Mouse (Mus musculus) forebrain, embryonic 14.5 days (tissue): Measurements from ENCODE around the gene Akr1e1. TPM values are rescaled to one million over a fixed set of nuclear protein-coding genes. Genes with fewer than 3 reads are reported as not detected.

Experiments
- ATAC-seq: fragments of 200-750 bp; cut with Nextera tagmentation; 2 replicates; pipeline ENCODE4 v1.8.0; 2017; ENCODE audit warnings: mild to moderate bottlenecking, moderate library complexity
- DNase-seq: peaks from one replicate; pipeline ENCODE4 v3.0.0-alpha.2; 2015; ENCODE audit warnings: low spot score
- H3K27ac ChIP-seq: fragments of 300-500 bp; sonication (generic); 2 replicates; pipeline ENCODE4 v1.5.1; 2014; ENCODE audit warnings: low read depth, mild to moderate bottlenecking, control low read depth, low read length, moderate library complexity
- H3K27me3 ChIP-seq: fragments of 300-500 bp; sonication (generic); replicated peaks from 2 replicates; pipeline ENCODE4 v1.6.1; 2014; ENCODE audit warnings: low read length, control low read depth, mixed read lengths; ENCODE audit not compliant: control insufficient read depth, insufficient read depth
- H3K36me3 ChIP-seq: fragments of 300-500 bp; sonication (generic); 2 replicates; pipeline ENCODE4 v1.6.1; 2014; ENCODE audit warnings: low read length, control low read depth; ENCODE audit not compliant: control insufficient read depth, insufficient read depth
- H3K4me1 ChIP-seq: fragments of 300-500 bp; sonication (generic); 2 replicates; pipeline ENCODE4 v1.6.1; 2014; ENCODE audit warnings: antibody characterized with exemption, low read length, control low read depth; ENCODE audit not compliant: control insufficient read depth, insufficient read depth
- H3K4me2 ChIP-seq: fragments of 300-500 bp; sonication (generic); 2 replicates; pipeline ENCODE4 v1.6.1; 2014; ENCODE audit warnings: mild to moderate bottlenecking, control low read depth, low read length
- H3K4me3 ChIP-seq: fragments of 300-500 bp; sonication (generic); 2 replicates; pipeline ENCODE4 v1.5.1; 2014; ENCODE audit warnings: low read depth, low read length, control low read depth
- H3K9ac ChIP-seq: fragments of 300-500 bp; sonication (generic); 2 replicates; pipeline ENCODE4 v1.6.1; 2014; ENCODE audit warnings: mild to moderate bottlenecking, low read length, control low read depth, moderate library complexity
- H3K9me3 ChIP-seq: fragments of 300-500 bp; sonication (generic); replicated peaks from 2 replicates; pipeline ENCODE4 v1.6.1; 2016; ENCODE audit warnings: low read length, control low read depth, mixed read lengths; ENCODE audit not compliant: control insufficient read depth
- WGBS: fragments of 180-500 bp; shearing (Covaris S2); extraction: QIAGEN DNeasy Blood & Tissue Kit; methylation state at CpG from one replicate; pipeline ENCODE4 v1.1.7; 2014; 5-methylcytosine and 5-hydroxymethylcytosine counted together
- polyA plus RNA-seq: library from polyadenylated mRNA; unstranded; fragments of >200 nt; fragmentation: Nextera tagmentation; extraction: Ambion mirVana; gene quantifications from 2 replicates; pipeline ENCODE4 v1.2.1, GENCODE M21; 2014

The Akr1e1 gene
- polyA plus RNA-seq, 1 experiment from 2014 or later, result 53.2 TPM

DNA sequence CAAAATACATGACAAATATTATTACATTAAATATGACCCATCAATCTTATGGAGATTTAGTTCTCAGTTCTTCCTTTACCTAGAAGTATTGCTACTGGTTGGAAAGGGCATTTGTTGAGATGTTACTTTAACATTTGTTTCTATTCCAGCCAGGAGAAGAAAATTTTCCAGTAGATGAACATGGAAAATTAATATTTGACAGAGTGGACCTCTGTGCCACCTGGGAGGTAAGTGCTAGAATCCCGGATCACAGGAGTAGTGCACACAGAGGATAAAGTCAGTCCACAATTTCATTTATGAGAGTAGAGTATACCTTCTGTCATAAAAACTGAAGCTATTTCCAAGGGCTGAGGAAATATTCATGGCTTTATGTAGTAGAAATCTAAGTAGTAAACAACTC is 32.1 kb downstream of the Akr1e1 start:
- no peak for ATAC-seq
- no peaks in the 10 kb centered on the region for H3K27me3 ChIP-seq
- DNase-seq, result no peak
- no peaks in the 10 kb centered on the region for H3K4me1 ChIP-seq
- H3K27ac ChIP-seq, result no peak overlapping the region
- no peak overlapping the region for H3K9ac ChIP-seq
- WGBS, result 94% methylated on average over 1 of the region's 1 CpGs
- no peak overlapping the region for H3K4me2 ChIP-seq
- no peaks in the 10 kb centered on the region for H3K36me3 ChIP-seq
- no peaks in the 10 kb centered on the region for H3K9me3 ChIP-seq
- H3K4me3 ChIP-seq, result no peak overlapping the region

DNA sequence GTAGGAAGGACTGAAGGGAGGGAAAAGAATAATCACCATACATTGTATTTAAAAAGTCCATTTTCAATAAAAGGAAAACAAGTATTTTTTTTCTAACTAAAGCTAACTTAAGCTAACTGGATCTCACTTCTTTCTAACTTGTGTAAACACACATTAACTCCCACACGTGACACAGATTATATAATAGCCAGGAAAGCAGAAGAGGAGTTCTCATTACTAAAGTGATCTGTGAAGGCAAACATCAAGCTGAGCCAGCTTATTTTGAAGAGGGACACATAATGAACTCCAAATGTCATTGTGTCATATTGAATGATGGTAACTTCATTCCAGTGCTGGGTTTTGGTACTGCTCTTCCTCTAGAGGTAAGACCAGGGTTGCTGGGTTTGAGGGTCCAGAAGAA is 35.1 kb downstream of the Akr1e1 start, which contains the start of gene Akr1c21:
Gene Akr1c21 (plus strand): TSS at position 205 of the 400 bp plus-strand sequence.
- Histone ChIP-seq H3K9me3 (no peaks in the 10 kb centered on the region), H3K4me1 (no peaks in the 10 kb centered on the region), H3K27ac (no peak within 1 kb of the TSS), H3K27me3 (no peaks in the 10 kb centered on the region), H3K4me3 (no peak within 1 kb of the TSS), H3K4me2 (no peak within 1 kb of the TSS), H3K36me3 (no peaks in the 10 kb centered on the region), H3K9ac (no peak within 1 kb of the TSS)
- ATAC-seq (no peak), DNase-seq (no peak)
- 72% methylated on average over 1 of the region's 1 CpGs for WGBS

DNA sequence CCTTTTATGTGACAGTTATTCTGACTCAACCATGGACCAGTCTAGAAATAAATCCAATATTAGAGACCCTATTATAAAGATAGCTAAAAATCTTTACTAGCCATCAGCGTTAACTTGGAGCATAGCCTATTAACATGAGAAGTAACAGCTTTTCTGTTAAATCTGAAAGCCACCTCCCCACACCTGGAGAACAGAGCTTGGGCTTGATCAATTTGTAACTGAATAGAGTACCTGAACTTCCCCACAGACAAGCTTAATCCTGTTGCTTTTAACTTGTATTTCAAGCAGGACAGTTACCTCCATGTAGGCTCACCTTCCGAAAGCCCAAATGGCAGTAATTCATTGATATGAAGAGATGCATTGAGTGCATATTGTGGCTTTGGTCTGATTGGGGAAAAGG is 43.0 kb downstream of the Akr1e1 start:
- Histone ChIP-seq H3K4me2 (no peak overlapping the region), H3K36me3 (no peaks in the 10 kb centered on the region), H3K4me1 (no peaks in the 10 kb centered on the region), H3K4me3 (no peak overlapping the region), H3K27me3 (no peaks in the 10 kb centered on the region), H3K9ac (no peak overlapping the region), H3K27ac (no peak overlapping the region), H3K9me3 (no peaks in the 10 kb centered on the region)
- ATAC-seq (no peak), DNase-seq (no peak)
- 86% methylated on average over 2 of the region's 2 CpGs for WGBS

DNA sequence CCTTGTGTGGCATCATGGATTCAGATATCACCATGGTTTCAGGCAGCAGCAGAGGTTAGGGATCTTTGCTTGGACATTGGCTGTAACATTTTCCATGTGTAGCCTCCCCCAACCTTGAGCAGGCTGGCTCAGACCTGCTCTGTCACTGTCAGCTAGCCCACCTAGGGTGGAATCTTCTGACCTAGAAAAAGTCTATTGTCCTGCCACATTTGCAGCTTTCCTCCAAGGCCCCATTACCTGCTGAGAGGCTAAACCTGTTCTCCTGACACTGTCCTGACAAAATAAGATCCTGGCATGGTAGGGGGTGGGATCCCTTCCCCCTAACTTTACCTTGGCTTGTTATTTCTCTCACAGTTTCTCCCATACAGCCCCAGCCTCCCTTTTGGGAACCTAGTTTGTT is 48.5 kb downstream of the Akr1e1 start:
- Histone ChIP-seq H3K4me3 (no peak overlapping the region), H3K27me3 (no peaks in the 10 kb centered on the region), H3K27ac (no peak overlapping the region), H3K4me1 (no peaks in the 10 kb centered on the region), H3K9ac (no peak overlapping the region), H3K4me2 (no peak overlapping the region), H3K36me3 (no peaks in the 10 kb centered on the region), H3K9me3 (no peaks in the 10 kb centered on the region)
- ATAC-seq (no peak), DNase-seq (no peak)

DNA sequence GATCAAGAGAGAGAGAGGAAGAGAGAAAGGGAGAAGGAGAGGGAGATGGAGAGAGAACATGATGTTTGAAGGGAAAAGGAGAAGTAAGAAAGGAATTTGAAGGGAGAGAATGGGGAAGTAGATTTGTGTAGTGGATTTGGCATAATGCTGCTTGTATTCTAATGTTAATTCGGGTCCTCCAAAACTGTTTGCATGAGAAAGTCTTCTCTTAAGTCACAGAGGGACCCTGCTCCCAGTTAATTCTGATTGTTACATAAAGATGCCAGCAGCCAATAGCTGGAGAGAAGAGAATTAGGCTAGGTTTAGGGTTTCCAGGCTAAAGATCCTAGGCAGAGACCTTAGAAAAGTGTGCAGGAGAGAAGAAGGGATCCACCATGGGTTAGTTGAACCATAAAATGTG is 49.8 kb downstream of the Akr1e1 start:
- Histone ChIP-seq H3K4me1 (no peaks in the 10 kb centered on the region), H3K36me3 (no peaks in the 10 kb centered on the region), H3K4me3 (no peak overlapping the region), H3K9me3 (no peaks in the 10 kb centered on the region), H3K27me3 (no peaks in the 10 kb centered on the region), H3K9ac (no peak overlapping the region), H3K27ac (no peak overlapping the region), H3K4me2 (no peak overlapping the region)
- ATAC-seq, result no peak
- DNase-seq, result no peak
- 70% methylated on average over 1 of the region's 1 CpGs for WGBS

Other genes with a start within 250 kb of the Akr1e1 start
- gene Akr1c6, start 174.9 kb downstream of the Akr1e1 start, polyA plus RNA-seq, result not detected in 2 replicates
- gene Akr1c20, start 85.8 kb downstream of the Akr1e1 start, polyA plus RNA-seq, result not detected in 2 replicates
- gene Akr1c21, start 35.1 kb downstream of the Akr1e1 start, polyA plus RNA-seq, result not detected in 2 replicates